Mouse (Mus musculus): ENCODE measurements around the gene B230217C12Rik.

- no peak for TF ChIP-seq CTCF (IDR thresholded peaks at IDR 0.05; ENCODE audit: insufficient read depth, low read depth, low read length)
- no peak for TF ChIP-seq POLR2A (IDR thresholded peaks at IDR 0.05; ENCODE audit: insufficient read depth, low read depth, low read length)
Measured at GRCm38 (mm10) chr11:97891821-97892220, 51.2 kb downstream of the B230217C12Rik start.

Data from olfactory bulb, adult 2 months (tissue).